Mouse (Mus musculus) adrenal gland (tissue): Measurements from ENCODE around the gene Exosc2.

Experiments used
- intact Hi-C: fragments of 180-260 bp; cut with DNase I; formaldehyde crosslinking; loops from one replicate; pipeline ENCODE4 v1.15.1; 2025

Exosc2 gene

DNA sequence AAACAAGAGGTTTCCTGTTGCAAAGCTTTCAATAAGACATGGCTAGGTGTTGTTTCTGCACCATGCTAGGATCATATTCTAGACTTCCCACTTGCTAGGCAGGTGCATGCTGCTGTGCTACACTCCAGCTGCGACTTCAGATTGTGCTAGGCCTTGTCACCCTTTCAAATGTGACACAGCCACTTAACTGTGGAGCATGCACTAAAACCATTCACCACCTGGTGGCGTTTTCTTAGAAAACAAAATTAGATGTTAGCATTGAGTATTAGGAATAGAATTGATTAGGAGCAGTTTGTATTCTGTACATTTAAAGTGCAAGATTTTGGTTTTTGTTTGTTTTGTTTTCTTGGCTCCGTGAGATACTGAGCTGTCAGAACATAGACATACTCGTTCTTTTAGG, 50.3 kb downstream of the Exosc2 start:
- intact Hi-C loops, result loop anchor here (5.0 kb wide), 1 partner anchor 67 kb away; no protein-coding TSS in a partner anchor

DNA sequence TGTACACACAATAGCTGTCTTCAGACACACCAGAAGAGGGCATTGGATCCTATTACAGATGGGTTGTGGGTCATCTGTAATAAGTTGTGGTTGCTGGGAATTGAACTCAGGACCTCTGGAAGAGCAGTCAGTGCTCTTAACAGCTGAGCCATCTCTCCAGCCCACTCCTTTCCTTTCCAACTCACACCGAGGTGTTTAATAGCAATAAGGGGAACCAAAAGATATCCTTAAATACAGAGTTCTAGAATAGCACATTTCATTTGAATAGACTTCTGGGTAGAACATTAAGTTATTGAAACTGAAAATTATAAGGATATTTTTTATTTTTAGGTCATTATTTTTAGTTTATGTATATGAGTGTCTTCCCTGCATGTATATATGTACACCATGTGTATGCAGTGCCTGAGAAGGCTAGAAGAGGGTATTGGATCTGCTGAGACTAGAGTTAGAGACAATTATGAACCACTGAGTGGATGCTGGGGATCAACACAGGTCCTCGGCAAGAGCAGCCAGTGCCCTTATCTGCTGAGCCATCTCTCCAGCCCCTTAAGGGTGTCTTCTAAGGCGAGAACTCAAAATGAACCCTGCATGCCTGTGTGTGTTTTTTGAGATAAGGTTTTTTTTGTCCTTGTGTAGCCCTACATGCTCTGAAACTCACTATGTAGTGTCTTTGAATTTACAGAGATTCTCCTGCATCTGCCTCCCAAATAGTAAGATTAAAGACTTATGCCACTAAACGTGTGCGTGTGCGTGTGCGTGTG, 54.4 kb downstream of the Exosc2 start:
- intact Hi-C loops, result loop anchor here (5.0 kb wide), 1 partner anchor 62 kb away; no protein-coding TSS in a partner anchor

DNA sequence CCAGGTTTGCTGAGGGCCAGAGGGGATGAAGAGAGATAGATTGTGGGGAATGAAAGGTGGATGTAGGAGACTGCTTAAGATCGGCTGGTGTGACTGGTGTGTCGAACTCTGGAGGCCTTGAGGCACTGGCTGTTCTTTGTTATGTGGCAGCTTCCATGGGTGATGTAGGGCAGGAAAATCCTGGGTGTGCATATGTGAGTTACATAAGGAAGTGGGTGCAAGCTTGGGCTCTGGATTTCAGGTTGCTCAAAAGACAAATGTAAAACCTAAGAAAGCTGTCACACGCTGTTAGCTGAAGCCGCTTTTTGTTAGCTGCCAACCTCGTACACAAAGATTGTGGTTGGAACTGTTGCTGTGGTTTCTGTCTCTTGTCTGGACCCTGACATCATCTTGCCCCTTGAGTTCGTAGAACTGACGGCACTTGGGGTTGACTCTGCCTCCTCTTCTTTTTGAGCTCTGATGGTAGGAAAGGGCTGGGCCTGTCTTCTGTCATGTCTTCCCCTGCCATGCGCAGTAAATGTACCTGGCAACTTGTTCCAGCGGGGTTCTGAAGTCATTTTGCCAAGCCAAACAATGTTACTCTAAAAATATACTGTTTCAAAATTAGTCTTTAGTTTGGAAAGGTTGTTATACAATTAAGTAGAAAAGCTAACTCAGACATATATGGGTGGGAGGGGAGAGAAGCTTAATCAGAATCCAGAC, 57.2 kb downstream of the Exosc2 start:
- intact Hi-C loops, result no loop called here

DNA sequence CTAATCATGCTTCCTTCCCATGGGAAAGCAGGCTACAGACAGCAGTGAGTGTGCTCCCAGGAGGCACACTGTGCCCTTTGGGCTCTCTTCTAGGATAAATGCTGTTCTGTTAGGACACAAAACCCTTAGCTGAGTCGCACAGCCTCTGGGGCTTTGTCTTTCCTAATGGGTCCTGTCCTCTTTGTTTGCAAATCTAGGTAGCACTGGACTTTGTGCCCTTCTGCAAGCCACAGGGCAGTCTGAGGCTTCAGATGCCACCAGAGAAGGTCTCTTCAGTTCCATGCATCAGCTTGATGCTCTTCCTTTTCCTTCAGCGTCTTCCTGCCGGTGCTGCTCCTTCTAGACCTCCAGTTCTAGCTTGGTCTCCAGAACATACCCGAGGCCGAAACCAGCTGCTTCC, 60.1 kb downstream of the Exosc2 start:
- intact Hi-C loops, result no loop called here
